Mouse (Mus musculus) right cerebral cortex, postnatal 10 days (tissue): ENCODE measurements around the gene Itm2c.

Source experiments
- DNase-seq, 2 experiments: peaks; one replicate each; pipeline ENCODE4 v3.0.0; 2021; ENCODE audit warnings: low spot score in 2 of 2

Gene Itm2c

DNA sequence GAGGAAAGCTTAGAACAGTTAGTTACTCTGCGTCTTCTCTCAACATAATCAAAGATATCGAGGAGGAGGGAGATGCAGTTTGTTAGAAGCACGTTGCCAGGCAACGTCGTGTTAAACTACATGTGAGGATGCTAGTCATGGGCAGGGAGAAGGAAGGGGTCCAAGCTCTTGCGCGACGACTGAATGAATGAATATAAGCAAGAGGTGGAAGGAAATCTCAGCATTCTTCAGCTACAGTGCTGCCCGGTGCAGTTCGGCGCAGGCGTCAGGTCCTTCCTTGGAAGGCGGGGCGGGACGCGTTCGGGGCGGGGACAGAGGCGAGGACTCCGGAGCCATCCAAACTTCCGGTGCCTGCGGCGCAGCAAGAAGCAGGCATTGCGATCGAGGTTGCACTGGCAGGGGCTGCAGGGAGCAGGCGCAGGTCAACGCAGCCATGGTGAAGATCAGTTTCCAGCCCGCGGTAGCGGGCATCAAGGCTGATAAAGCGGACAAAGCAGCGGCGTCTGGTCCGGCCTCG is at the start of gene Itm2c:
Itm2c (plus strand) TSS at position 51 of the 517 bp plus-strand sequence.
- DNase-seq = peak; percentile 94

DNA sequence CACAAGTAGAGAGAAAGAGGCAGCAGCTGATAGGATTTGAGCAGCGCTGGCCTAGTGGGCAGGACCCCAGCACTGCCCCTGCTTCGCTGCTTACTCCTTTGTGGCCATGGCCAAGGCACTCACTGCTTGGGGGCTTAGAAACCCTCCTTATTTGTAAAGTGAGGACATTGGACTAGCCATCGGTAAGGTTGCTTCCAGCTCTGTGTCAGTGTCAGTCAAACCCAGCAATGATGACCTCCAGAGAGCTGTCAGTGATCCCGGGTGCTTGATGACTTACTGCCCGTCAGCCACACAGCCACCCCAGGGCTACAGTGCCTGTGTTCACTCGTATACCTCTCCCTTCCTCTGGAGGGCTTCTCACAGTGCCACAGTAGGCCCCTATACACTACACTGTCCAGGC is 49.1 kb upstream of the Itm2c start:
- no peak for DNase-seq

DNA sequence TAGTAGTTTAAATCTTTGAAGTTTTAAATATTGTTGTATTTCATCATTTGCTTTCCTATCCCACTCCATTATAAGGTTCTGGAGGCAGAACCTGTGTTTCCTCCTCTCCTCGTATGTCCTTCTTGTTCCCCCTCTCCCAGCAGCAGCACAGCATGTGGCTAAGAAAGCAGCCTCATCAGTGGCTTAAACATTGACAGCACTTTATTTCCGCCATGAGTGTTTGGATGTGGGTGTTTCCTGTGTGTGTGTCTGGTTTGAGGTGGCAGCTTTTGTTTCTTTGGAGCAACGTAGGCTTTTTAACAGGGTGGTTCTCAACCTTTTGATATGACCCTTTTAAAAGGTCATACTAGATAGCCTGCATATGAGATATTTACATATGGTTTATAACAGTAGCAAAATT is 48.6 kb upstream of the Itm2c start:
- no peak for DNase-seq

- no peak for DNase-seq
Observed at GRCm38 (mm10) chr1:85849016-85849415, 45.1 kb upstream of the Itm2c start.

DNA sequence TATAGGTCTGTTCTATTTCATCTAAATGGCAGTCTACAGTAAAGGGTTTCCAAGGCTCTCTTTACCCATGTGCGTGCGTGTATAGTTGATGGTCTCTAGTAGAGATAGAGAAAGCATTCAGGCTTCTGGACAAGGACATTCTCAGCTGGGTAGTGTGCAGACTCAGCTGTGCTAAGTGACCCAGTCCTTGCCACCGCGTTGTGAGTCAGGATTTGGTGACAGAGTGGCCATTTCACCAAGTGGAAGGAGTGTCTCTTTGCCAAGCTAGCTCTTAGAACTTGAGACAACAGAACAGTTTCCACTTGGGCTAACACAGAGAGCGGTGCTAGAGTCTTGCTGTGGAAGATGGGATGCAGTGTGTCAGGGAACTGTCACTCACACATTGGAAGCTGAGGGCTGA is 43.2 kb upstream of the Itm2c start:
- no peak for DNase-seq

GRCm38 (mm10) chr1:85852996-85853689 is 40.9 kb upstream of the Itm2c start:
- peak; percentile 81 to 82 for DNase-seq

GRCm38 (mm10) chr1:85853865-85854264 is 40.2 kb upstream of the Itm2c start:
- DNase-seq = no peak

GRCm38 (mm10) chr1:85854475-85854874 is 39.6 kb upstream of the Itm2c start:
- no peak for DNase-seq

DNA sequence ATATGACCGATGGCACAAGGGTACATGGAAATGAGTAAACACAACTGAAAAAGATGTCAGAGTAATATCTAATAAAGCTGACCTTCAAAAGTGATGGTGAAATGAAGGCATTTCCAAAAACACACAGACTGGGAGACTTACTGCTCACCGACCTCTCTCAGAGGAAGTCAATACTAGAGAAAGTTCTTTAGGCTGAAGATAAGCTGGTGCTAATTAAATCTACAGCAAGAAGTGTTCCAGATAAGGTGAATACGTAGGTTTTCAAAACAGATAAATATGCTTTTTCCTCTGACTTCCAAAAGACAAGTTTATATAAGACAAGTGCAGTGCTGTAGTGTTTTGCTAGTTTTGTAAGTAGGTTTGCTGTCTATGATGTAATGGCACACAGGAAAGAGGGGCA is 37.8 kb upstream of the Itm2c start:
- no peak for DNase-seq

DNA sequence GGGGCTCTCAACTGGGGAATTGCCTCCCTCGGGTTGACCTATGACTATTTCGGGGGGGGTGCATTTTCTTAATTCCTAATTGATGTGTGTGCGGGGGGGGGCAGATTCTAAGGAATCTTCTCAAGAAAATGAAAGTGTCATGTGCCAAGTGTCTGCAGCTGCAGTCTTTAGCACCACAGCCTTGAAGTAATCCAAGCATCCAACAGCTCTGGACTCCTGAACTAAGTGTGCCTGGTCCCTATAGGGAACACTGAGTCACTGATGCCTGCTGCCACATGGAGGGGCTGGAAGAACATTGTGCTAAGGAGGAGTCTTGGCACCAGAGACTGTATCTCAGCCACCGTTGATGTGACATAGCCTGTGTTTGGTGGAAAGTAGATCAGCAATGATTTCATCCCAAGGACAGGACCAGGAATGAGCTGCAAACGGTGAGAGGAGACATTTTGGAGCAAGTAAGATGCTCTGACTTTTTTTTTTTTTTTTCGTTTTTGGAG is 36.8 kb upstream of the Itm2c start:
- DNase-seq = peak in 1 of 2 experiments; percentile 41

GRCm38 (mm10) chr1:85864383-85864782 is 29.7 kb upstream of the Itm2c start:
- no peak for DNase-seq

GRCm38 (mm10) chr1:85870001-85870400 is 24.1 kb upstream of the Itm2c start:
- peak; percentile 50 to 68 for DNase-seq

GRCm38 (mm10) chr1:85870546-85870945 is 23.5 kb upstream of the Itm2c start:
- no peak for DNase-seq

DNA sequence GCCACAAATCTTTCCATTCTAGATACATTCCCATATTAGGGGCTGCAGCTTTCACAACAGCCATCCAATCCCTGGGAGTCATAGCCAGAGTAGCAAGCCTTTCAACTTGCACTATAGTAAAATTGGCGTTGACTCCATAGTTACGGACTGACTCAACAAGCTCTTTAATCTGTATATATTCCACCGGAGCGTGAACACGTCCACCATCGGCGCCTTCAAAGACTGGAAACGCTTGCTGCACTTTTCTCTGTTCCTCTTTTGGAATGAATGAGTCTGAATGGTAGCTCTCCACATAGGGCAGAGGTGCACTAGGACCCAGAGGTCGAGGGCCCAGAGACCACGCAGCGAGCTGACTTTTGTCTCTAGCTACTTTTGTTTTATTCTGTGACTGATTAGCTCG is 12.1 kb upstream of the Itm2c start:
- DNase-seq = no peak

DNA sequence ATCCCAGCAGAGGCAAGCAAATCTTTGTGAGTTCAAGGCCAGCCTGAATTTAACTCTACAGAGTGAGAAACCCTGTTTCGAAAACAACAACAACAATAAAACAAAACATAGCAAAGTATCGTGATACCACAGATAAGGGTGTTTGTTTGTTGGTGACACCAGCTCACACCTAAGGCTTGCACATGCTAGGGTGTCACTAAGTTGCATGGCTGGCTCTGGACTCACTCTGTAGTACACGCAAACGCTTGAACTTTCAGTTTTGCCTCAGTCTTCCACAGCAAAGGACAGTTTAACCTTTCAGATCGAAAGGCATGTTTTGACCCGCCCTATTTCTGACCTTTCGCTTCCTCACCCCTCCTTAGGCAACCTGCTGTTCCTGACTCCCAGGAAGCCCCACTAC is 6.9 kb upstream of the Itm2c start:
- DNase-seq = no peak

DNA sequence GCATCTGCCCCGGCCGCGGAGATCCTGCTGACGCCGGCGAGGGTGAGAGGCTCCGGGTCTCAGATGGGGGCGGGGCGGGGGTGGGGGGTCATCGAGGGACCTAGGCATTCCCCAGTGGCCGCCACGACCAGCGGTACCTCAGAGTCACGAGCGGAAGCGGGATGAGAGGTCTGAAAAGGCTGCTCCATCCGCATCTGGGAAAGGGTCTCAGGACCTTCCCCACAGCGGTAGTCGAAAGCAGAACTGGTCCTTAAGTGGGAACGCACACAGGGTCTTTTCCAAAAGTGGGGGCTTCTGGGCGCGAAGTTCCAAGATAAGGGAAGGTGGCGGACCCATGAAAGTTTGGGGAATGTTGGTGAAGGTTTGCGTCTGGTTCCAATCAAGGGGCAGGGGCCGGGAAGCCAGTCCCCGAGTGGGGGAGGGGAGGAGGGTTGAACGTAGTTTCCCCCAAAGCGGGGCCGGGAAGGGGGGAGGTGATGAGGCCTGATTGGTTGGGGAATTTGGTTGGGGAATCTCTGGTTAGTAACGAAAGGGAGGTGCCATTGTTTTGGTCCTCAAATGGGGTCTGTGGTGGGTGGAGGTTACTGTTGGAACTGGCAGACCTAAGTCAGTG is 773 bp downstream of the Itm2c start:
- peak; percentile 78 to 81 for DNase-seq

DNA sequence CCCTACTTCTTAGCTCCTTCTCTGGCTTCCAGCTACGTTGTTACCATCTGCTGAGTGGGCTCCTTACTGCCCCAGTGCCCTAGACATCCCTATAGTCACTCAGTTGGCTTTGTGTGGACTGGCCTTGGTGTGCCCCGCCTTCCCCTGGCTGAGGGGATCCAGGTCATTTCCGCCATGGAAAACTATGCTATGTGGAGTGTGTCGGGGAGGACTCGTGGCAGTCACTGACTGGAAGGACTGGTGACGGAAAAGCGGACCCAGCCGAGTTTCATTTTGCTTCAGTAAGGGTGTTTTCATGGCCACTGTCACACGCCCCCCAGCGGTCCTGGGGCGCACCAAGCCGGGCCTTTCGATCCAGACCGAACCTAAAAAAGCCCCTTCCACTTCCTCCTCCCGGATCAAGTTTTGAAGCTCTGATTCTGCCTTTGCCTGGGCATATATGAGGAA is 1.3 kb downstream of the Itm2c start:
- DNase-seq = peak; percentile 82

DNA sequence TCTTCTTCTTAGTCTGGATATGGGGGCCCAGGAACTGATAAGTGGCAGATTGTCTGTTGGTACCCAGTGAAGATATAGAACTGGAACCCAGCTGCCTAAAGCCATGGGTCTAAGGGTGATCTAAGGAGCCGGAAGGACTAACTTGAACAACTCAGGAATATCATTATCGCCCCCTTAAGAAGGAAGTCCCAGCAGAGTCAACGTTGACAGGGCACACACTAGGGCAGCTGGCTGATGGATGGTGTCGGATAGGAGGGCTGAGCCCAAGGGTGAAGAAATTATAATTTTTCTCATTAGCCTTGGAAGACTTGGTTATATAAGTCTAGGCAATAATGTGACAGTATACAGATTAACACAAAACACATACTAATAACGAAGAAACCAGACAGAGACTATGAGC is 2.0 kb downstream of the Itm2c start:
- DNase-seq = no peak

DNA sequence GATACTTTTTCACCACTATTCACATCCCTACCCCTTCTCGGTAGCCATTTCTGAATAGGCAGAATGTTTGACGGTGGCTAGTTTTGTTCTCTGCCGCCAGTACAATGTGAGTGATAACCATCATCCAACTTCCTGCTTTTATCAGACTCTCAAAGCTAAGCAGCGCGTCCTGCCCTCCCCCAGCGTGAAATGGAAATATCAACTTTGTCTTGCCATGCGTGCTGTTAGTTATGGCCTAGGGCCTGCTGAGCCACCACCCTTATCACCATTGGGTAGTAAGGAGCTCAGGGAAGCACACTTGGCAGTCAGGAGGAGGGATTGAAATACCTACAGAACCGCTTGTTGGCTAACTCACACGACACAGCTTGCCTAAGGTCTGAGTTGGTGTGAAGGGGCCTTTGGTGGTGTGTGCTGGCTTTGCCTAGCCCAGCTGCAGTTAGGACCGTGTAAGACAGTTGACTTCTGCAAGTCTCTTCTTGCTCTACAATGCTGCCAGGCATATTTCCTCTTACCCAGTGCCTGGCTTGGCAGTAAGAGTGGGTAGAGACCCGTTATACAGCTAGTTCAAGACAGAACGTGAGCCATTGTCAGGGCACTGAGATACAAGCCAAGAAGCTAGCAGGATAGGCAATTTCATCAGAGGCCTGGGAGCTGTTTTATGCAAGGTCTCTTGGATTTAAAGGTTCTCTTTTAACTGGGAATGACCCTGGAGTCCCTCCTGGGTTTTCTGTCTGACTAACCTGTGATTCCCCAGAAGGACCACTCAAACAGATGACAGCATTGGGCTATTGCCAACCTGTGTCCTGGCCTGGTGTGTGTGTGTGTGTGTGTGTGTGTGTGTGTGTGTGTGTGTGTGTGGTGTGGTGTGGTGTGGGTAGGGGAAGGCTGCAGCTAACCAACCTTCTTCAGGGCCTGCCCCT is 3.0 kb downstream of the Itm2c start:
- peak in 1 of 2 experiments; percentile 46 for DNase-seq

DNA sequence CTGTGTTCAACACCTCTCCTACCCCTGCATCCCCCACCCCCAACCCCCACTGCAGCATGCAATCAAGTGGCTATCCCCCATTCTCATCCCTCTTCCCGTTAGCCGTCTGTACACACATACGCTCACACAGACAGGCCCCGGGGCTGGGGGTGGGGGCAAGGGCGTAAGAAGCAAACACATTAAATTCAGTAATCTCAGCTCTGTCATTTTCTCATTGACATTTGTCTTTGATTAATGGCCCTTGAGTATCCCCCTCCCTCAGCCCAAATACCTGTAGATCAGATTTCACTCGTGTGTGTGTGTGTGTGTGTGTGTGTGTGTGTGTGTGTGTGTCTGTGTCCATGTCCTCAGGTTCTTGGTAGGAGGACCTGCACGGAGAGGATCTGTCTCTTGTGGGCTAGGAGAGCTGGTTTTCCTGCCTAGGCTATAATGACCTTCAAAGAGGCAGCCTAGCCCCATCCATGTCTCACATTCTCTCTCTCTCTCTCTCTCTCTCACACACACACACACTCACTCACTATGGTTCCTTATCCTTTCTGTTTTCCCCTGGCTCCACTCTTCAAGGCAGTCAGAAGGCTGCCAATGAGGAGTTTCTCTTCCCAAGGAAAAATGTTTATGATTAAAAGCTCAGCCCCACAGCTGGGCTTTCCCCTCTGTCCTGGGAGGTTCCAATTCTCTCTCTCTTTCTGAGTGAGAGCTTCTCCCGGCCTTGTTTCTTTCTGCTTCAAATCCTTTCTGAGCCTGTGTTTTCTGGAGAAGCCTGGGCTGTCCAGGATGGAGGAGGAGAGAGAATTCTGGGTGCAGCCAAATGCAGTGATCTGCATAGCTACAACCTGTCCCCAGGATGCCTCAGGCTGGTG is 4.0 kb downstream of the Itm2c start:
- peak in 1 of 2 experiments; percentile 27 for DNase-seq

GRCm38 (mm10) chr1:85898761-85899387 is 4.8 kb downstream of the Itm2c start:
- DNase-seq = peak in 1 of 2 experiments; percentile 70
